Mouse (Mus musculus) kidney, postnatal 10 days (tissue): ENCODE results near the gene Slc25a40.

Experiments
- DNase-seq: peaks from one replicate; pipeline ENCODE4 v3.0.0; 2021; ENCODE audit warnings: mixed read lengths

Gene Slc25a40

DNA sequence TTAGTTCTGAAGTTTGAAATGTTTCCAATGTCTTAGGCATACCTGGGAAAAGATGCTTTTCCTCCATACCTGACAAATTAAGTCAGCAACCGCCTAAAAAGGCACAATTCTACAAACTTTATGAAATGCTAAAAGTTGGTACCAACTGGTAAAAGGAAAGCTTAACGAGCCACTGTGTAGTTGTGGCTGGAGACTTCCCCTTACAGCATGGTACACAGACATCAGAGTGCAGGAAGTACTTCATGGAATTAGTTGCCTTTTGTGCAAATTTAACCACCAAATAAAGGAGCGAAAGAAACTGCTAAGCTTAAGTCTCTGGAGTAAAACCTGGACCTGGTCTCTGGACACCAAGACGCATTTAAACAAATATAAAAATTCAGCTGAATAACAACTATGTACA lies 69.1 kb downstream of the Slc25a40 start:
- no peak for DNase-seq
